Mouse (Mus musculus): Measurements from ENCODE around the gene Ftl1.

The Ftl1 gene

DNA sequence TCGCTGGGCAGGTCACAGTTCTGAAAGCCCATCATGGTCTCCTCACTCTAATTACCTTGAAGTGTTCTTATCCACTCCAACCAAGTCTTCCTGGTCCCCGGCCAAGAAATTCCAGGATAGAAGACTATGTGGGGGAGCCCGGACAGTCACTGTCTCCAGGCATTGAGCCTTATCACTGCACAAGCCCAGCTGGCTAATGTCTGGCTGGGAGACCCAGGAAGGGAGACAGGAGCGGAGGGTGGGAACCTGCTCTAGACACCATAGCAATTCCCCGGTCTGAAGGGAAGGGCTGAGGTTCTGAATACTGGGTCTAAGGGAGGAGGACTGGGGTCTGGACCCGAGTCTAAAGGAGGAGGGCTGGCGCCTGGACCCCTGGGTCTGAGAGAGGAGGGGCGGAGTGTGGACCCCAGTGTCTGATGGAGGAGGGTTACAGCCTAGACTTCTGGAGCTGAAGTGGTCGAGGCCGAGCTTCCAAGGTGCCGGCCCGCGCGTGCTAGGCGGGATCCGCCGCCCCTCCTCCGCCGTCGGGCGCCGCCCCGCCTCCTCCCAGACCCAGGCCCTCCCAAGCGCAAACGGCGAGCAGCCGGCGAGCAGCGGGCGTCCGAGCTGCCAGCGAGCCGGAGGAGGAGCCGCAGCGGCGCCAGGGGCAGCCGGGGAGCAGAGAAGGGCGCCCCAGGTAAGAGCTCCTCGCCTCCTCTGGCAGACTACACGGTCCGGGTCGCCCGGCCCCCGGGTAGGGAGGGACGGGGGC is 46.4 kb downstream of the Ftl1 start, which contains the start of gene Ntf5:
TSS of gene Ntf5 (plus strand) at position 583 of the 751 bp plus-strand sequence.
- DNase-seq (ENCODE audit: inconsistent ontology term), result peak; percentile 49

DNA sequence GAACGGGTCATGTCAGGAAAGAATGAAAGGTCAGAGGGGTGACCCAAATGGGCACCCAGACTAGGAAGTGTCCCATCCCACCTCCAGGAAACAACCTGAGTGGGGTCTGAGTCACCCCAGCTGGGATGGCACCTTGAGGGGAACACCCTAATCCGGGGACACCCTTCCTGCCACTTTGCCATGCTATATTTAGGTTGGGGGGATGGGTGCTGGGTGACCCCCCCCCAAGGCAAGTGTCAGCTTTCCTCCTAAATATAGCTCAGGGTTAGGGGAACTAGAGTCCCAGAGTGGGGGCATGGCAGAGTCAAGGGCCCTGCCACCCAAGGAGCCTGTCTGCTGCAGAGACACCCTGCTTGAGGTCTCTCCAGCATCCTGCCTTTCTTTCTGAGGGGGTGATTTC is 47.3 kb downstream of the Ftl1 start:
- no peak for DNase-seq (ENCODE audit: inconsistent ontology term)

GRCm38 (mm10) chr7:45409497-45410163 is 50.1 kb downstream of the Ftl1 start:
- DNase-seq (ENCODE audit: inconsistent ontology term), result no peak

GRCm38 (mm10) chr7:45408949-45409348 is 50.7 kb downstream of the Ftl1 start:
- no peak for DNase-seq (ENCODE audit: inconsistent ontology term)

- DNase-seq (ENCODE audit: inconsistent ontology term), result no peak
Observed at GRCm38 (mm10) chr7:45408351-45408750, 51.3 kb downstream of the Ftl1 start.

All from Muller cell, postnatal 12 days (primary cell).